Mouse (Mus musculus): ENCODE data around the gene Ttc25. TPM values are rescaled to one million over a fixed set of nuclear protein-coding genes. Genes with fewer than 3 reads are reported as not detected.

Gene Ttc25
- total and polyA plus RNA-seq, 2 experiments from 2014 or later = 1.5 to 1.8 TPM

- Histone ChIP-seq H3K9ac (replicated peaks; ENCODE audit: low read length) (no peak overlapping the region), H3K36me3 (ENCODE audit: insufficient read depth, low read length) (peaks cover 58% of the 10 kb centered on the region), H3K4me3 (ENCODE audit: low read length) (no peak overlapping the region), H3K4me1 (ENCODE audit: insufficient read depth, low read length) (no peaks in the 10 kb centered on the region), H3K9me3 (ENCODE audit: low read length) (no peaks in the 10 kb centered on the region), H3K27ac (no peak overlapping the region), H3K27me3 (ENCODE audit: insufficient read depth, low read length) (no peaks in the 10 kb centered on the region), H3K4me2 (ENCODE audit: low read depth, low read length) (no peak overlapping the region)
- 83% methylated on average over 11 of the region's 11 CpGs for WGBS
- ATAC-seq (no peak), DNase-seq (ENCODE audit: low spot score) (no peak)
- no peak for TF ChIP-seq CTCF (IDR thresholded peaks at IDR 0.05; ENCODE audit: low read depth)
Observed at GRCm38 (mm10) chr11:100592346-100593046, 47.1 kb downstream of the Ttc25 start.

GRCm38 (mm10) chr11:100594608-100595007, 49.2 kb downstream of the Ttc25 start:
- H3K9me3 ChIP-seq (ENCODE audit: low read length) = no peaks in the 10 kb centered on the region
- no peak overlapping the region for H3K9ac ChIP-seq (replicated peaks; ENCODE audit: low read length)
- no peak overlapping the region for H3K4me2 ChIP-seq (ENCODE audit: low read depth, low read length)
- ATAC-seq = no peak
- H3K4me1 ChIP-seq (ENCODE audit: insufficient read depth, low read length) = no peaks in the 10 kb centered on the region
- WGBS = 82% methylated on average over 7 of the region's 7 CpGs
- H3K27me3 ChIP-seq (ENCODE audit: insufficient read depth, low read length) = no peaks in the 10 kb centered on the region
- no peak for TF ChIP-seq CTCF (IDR thresholded peaks at IDR 0.05; ENCODE audit: low read depth)
- H3K36me3 ChIP-seq (ENCODE audit: insufficient read depth, low read length) = peaks cover 60% of the 10 kb centered on the region
- no peak for DNase-seq (ENCODE audit: low spot score)
- H3K4me3 ChIP-seq (ENCODE audit: low read length) = no peak overlapping the region
- no peak overlapping the region for H3K27ac ChIP-seq

DNA sequence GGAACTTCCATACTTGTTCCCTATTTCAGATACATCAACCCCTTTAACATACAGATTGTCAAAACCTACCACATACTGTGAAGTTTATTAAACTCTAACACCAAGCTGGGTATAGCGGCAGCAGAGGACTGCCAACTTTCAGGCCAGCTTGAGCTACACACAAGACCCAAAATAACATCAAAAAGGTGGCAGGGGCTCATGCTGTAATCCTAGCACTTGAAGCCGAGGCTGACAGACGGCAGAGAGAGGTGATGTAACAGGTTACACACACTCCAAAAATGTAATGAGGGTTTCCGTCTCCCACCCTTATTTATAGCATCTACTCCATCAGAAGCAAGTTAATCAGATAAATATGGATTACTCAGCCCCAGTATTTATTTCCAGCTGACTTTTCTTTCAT, 50.1 kb downstream of the Ttc25 start:
- Histone ChIP-seq H3K4me1 (ENCODE audit: insufficient read depth, low read length) (no peaks in the 10 kb centered on the region), H3K4me2 (ENCODE audit: low read depth, low read length) (no peak overlapping the region), H3K9me3 (ENCODE audit: low read length) (no peaks in the 10 kb centered on the region), H3K4me3 (ENCODE audit: low read length) (no peak overlapping the region), H3K9ac (replicated peaks; ENCODE audit: low read length) (no peak overlapping the region), H3K27me3 (ENCODE audit: insufficient read depth, low read length) (no peaks in the 10 kb centered on the region), H3K27ac (no peak overlapping the region), H3K36me3 (ENCODE audit: insufficient read depth, low read length) (peaks cover 63% of the 10 kb centered on the region)
- 82% methylated on average over 4 of the region's 4 CpGs for WGBS
- ATAC-seq (no peak), DNase-seq (ENCODE audit: low spot score) (no peak)
- TF ChIP-seq CTCF (IDR thresholded peaks at IDR 0.05; ENCODE audit: low read depth) = no peak

DNA sequence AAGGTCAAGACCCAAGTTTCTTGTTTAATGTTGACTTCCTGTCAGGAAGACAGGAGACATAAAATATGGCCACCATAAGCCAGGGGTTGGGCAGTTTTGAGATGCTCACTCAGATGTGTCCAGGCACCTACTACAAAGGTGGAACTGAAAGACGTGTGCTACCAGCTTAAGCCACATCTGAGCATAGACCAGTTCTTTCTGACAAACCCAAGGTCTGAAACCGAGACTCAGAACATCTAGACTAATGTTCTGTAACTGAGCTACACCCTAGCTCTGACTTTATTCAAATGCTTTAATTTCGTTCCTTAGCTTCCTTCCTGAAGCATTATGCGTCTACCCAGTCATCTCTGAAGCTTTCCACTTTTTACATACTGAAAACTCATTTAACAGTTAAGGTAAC, 52.7 kb downstream of the Ttc25 start:
- peaks cover 49% of the 10 kb centered on the region for H3K36me3 ChIP-seq (ENCODE audit: insufficient read depth, low read length)

GRCm38 (mm10) chr11:100601372-100601771, 56.0 kb downstream of the Ttc25 start:
- DNase-seq (ENCODE audit: low spot score) = no peak
- peaks cover 11% of the 10 kb centered on the region for H3K4me1 ChIP-seq (ENCODE audit: insufficient read depth, low read length)
- no peaks in the 10 kb centered on the region for H3K9me3 ChIP-seq (ENCODE audit: low read length)
- H3K4me2 ChIP-seq (ENCODE audit: low read depth, low read length) = no peak overlapping the region
- WGBS = 96% methylated on average over 3 of the region's 3 CpGs
- peaks cover 44% of the 10 kb centered on the region for H3K36me3 ChIP-seq (ENCODE audit: insufficient read depth, low read length)
- no peak for TF ChIP-seq CTCF (IDR thresholded peaks at IDR 0.05; ENCODE audit: low read depth)
- H3K9ac ChIP-seq (replicated peaks; ENCODE audit: low read length) = no peak overlapping the region
- H3K27me3 ChIP-seq (ENCODE audit: insufficient read depth, low read length) = no peaks in the 10 kb centered on the region
- H3K4me3 ChIP-seq (ENCODE audit: low read length) = no peak overlapping the region
- ATAC-seq = no peak
- H3K27ac ChIP-seq = no peak overlapping the region

More for the DNA sequence above, 52.7 kb downstream of the Ttc25 start:
- DNase-seq (ENCODE audit: low spot score) (no peak), ATAC-seq (no peak)
- Histone ChIP-seq H3K9ac (replicated peaks; ENCODE audit: low read length) (no peak overlapping the region), H3K27ac (no peak overlapping the region), H3K4me2 (ENCODE audit: low read depth, low read length) (no peak overlapping the region), H3K4me1 (ENCODE audit: insufficient read depth, low read length) (no peaks in the 10 kb centered on the region), H3K27me3 (ENCODE audit: insufficient read depth, low read length) (no peaks in the 10 kb centered on the region), H3K9me3 (ENCODE audit: low read length) (no peaks in the 10 kb centered on the region), H3K4me3 (ENCODE audit: low read length) (no peak overlapping the region)
- TF ChIP-seq CTCF (IDR thresholded peaks at IDR 0.05; ENCODE audit: low read depth) = no peak
- 91% methylated on average over 4 of the region's 4 CpGs for WGBS

DNA sequence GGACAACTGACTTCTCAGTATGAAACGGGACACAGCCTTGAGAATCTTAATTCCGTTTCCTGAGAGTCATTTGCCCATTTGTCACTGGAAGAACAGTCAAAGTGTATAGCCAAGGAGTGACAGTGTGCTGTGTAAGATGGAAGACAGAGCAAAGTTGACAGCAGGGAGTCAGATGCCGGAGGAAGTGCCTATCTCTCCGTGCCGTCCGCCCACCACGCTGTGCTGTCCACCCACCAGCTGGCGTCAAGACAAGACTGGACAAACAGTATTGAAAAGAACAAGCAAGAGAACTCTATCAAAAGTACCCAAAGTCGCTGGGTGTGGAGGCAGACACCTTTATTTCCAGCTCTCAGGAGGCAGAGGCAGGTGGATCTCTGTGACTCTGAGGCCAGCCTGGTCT, 57.7 kb downstream of the Ttc25 start:
- TF ChIP-seq CTCF (IDR thresholded peaks at IDR 0.05; ENCODE audit: low read depth) = no peak
- Histone ChIP-seq H3K9ac (replicated peaks; ENCODE audit: low read length) (no peak overlapping the region), H3K27ac (peak overlapping the region; percentile 58; the same call in 1 of the 2 replicates), H3K4me1 (ENCODE audit: insufficient read depth, low read length) (peaks cover 11% of the 10 kb centered on the region), H3K9me3 (ENCODE audit: low read length) (no peaks in the 10 kb centered on the region), H3K36me3 (ENCODE audit: insufficient read depth, low read length) (peaks cover 30% of the 10 kb centered on the region), H3K27me3 (ENCODE audit: insufficient read depth, low read length) (no peaks in the 10 kb centered on the region), H3K4me2 (ENCODE audit: low read depth, low read length) (no peak overlapping the region), H3K4me3 (ENCODE audit: low read length) (no peak overlapping the region)
- WGBS = 81% methylated on average over 9 of the region's 9 CpGs
- ATAC-seq (no peak), DNase-seq (ENCODE audit: low spot score) (no peak)

DNA sequence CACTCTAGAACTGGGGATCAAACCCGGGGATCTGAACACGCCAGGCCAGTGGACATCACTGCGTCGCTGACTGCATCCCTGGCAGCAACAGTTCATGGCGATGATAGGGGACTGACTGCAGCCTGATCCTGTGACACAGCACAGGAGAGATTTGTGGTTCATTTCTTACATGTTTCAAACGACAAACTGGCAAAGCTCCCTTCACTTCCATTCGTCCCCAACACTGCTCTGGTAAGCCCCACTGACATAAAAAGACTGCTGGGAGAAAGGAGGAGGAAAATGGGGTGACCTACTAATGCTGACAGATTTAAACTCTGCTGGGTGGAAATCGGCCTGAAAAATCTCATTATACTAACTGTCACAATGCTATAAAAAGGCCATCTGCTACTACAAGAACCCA, 58.4 kb downstream of the Ttc25 start:
- Histone ChIP-seq H3K4me2 (ENCODE audit: low read depth, low read length) (no peak overlapping the region), H3K9ac (replicated peaks; ENCODE audit: low read length) (no peak overlapping the region), H3K27me3 (ENCODE audit: insufficient read depth, low read length) (no peaks in the 10 kb centered on the region), H3K4me3 (ENCODE audit: low read length) (no peak overlapping the region), H3K9me3 (ENCODE audit: low read length) (no peaks in the 10 kb centered on the region), H3K27ac (peak overlapping the region; percentile 58; the same call in 1 of the 2 replicates), H3K36me3 (ENCODE audit: insufficient read depth, low read length) (peaks cover 24% of the 10 kb centered on the region), H3K4me1 (ENCODE audit: insufficient read depth, low read length) (peaks cover 11% of the 10 kb centered on the region)
- ATAC-seq (no peak), DNase-seq (ENCODE audit: low spot score) (no peak)
- WGBS = 62% methylated on average over 8 of the region's 8 CpGs
- no peak for TF ChIP-seq CTCF (IDR thresholded peaks at IDR 0.05; ENCODE audit: low read depth)

Measured in hindbrain, postnatal 0 days (tissue).